Mouse (Mus musculus): ENCODE data around the gene Lrrc26. TPM values are rescaled to one million over a fixed set of nuclear protein-coding genes. Genes with fewer than 3 reads are reported as not detected.
"Not testable (repeated sequence)": the region's sequence is repeated elsewhere in the genome, so short reads cannot be mapped to it uniquely, and the experiment has no call there.

Gene Lrrc26
- polyA plus RNA-seq, 1 experiment from 2014 or later = 0.22 TPM

GRCm38 (mm10) chr2:25257250-25257649, 32.5 kb upstream of the Lrrc26 start:
- not testable (repeated sequence) for H3K4me2 ChIP-seq; H3K27me3 ChIP-seq; H3K27ac ChIP-seq; H3K4me3 ChIP-seq; H3K9ac ChIP-seq; H3K9me3 ChIP-seq; ATAC-seq (ENCODE audit: insufficient number of reproducible peaks, insufficient read depth, low FRiP score, low TSS enrichment, low read depth); H3K36me3 ChIP-seq
- H3K4me1 ChIP-seq = peaks cover 17% of the 10 kb centered on the region
- WGBS = 84% methylated on average over 5 of the region's 5 CpGs

DNA sequence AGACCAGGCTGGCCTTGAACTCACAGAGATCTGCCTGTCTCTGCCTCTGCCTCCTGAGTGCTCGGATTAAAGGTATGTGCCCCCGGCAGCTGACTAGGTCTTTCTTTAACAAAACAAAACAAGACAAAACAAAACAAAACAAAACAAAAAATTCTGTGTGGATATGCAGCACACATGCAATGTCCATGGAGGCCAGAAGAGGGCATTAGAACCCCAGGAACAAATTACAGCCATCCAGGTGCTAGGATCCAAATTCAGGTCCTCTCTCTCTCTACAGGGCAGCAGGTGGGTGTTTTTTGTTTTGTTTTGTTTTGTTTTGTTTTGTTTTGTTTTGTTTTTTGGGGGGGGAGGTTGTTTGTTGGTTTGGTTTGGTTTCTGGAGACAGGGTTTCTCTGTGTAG, 30.8 kb upstream of the Lrrc26 start:
- H3K36me3 ChIP-seq = no peaks in the 10 kb centered on the region
- H3K9ac ChIP-seq = no peak overlapping the region
- peaks cover 11% of the 10 kb centered on the region for H3K27me3 ChIP-seq
- no peak for ATAC-seq (ENCODE audit: insufficient number of reproducible peaks, insufficient read depth, low FRiP score, low TSS enrichment, low read depth)
- H3K4me3 ChIP-seq = no peak overlapping the region
- H3K27ac ChIP-seq = no peak overlapping the region
- H3K4me2 ChIP-seq = no peak overlapping the region
- H3K9me3 ChIP-seq = no peaks in the 10 kb centered on the region
- H3K4me1 ChIP-seq = peaks cover 27% of the 10 kb centered on the region
- WGBS = 55% methylated on average over 2 of the region's 2 CpGs

DNA sequence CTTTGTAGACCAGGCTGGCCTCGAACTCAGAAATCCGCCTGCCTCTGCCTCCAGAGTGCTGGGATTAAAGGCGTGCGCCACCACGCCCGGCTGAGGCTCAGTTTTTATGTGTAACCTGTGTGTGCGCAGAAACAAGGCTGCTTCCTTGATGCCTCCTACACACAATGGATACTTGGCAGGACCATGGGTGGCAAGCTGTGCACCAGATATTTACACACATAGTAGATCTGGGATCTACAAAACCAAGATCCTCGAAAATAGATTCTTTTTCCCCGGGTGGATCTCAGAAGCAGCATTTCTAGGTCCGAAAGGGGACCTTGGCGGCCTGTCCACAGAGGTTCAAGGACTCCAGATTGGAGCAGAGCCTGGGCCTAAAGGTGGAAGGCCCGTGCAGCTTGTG, 27.8 kb upstream of the Lrrc26 start:
- H3K36me3 ChIP-seq = no peaks in the 10 kb centered on the region
- no peak for ATAC-seq (ENCODE audit: insufficient number of reproducible peaks, insufficient read depth, low FRiP score, low TSS enrichment, low read depth)
- H3K27me3 ChIP-seq = peaks cover 21% of the 10 kb centered on the region
- 50% methylated on average over 12 of the region's 12 CpGs for WGBS
- peak overlapping the region; percentile 79 for H3K4me3 ChIP-seq
- peaks cover 41% of the 10 kb centered on the region for H3K4me1 ChIP-seq
- H3K9ac ChIP-seq = peak overlapping the region; percentile 77
- H3K9me3 ChIP-seq = no peaks in the 10 kb centered on the region
- peak overlapping the region; percentile 99 for H3K4me2 ChIP-seq
- no peak overlapping the region for H3K27ac ChIP-seq

DNA sequence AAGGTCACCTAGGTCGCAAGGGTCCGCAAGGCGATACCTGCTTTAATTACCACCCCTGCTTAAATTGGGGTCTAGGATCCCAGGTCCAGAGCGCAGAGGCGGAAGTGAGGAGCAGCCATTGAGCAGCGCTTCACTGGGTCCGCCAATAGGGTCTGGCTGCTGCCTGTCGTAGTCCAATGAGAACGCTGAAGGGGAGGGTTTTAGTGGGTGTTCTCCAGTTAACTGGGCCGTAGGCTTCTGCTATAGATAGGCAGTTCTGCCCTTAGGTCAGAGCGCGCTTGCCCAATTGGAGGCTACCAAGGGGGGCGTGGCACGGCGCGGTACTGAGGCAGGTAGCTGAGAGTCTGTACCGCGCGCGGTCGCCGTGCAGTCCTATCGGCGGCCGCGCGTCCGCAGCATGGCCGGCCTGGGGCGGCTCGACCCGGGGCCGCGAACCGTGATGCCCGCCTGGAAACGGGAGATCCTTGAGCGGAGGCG, 27.4 kb upstream of the Lrrc26 start, which contains the start of gene Tprn:
Tprn (plus strand) TSS at position 328 of the 477 bp plus-strand sequence.
- peak; percentile 98 for ATAC-seq (ENCODE audit: insufficient number of reproducible peaks, insufficient read depth, low FRiP score, low TSS enrichment, low read depth)
- peak within 1 kb of the TSS; percentile 79 for H3K4me3 ChIP-seq
- H3K9ac ChIP-seq = peak within 1 kb of the TSS; percentile 77
- no peak within 1 kb of the TSS; the same call in 1 of the 2 replicates for H3K27ac ChIP-seq
- peaks cover 40% of the 10 kb centered on the region for H3K4me1 ChIP-seq
- peaks cover 21% of the 10 kb centered on the region for H3K27me3 ChIP-seq
- H3K9me3 ChIP-seq = no peaks in the 10 kb centered on the region
- 0 out of 2 replicates have a peak, but pooled peaks cover 3% of the 10 kb centered on the region for H3K36me3 ChIP-seq
- under 1% methylated on average over 39 of the region's 39 CpGs for WGBS
- H3K4me2 ChIP-seq = peak within 1 kb of the TSS; percentile 99

DNA sequence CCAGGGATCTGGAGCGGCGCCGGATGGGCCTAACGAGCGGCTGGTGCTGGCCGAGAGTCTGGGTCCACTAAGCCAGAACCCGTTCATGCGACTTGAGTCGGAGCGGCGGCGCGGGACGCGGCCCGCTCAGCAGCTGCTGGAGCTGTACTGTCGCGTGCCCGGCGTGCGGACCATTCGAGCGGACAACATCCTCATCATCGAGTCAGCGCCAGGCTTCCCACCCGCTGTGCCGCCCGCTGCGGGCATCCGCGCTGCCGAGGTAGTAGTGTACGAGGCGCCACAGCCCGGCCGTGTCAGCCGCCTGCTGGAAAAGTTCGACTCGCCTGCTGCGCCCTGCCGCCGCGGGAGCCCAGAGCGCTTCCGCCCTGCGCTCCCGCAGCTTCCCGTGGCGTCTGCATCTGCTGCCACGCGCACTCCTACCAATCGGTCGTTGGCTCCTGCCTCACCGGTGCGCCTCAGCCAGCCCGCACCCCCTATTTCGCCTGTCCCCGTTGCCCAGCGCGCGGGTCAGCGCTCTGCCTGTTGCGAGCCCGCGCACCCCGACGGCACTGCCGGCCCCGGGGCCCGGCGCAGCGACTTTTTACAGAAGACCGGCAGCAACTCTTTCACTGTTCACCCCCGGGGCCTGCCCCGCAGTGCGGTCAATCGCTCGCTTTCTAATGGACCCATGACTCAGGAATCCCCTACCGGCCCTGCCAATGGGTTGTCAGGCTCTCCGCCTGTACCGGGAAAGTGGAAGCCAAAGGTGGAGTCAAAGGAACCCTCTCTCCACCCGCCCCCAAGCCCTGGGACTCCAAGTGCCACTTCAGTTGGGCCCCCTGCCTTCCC, 26.7 kb upstream of the Lrrc26 start:
- H3K9ac ChIP-seq = peak overlapping the region; percentile 77
- H3K4me1 ChIP-seq = peaks cover 40% of the 10 kb centered on the region
- 0 out of 2 replicates have a peak, but pooled peaks cover 10% of the 10 kb centered on the region for H3K36me3 ChIP-seq
- ATAC-seq (ENCODE audit: insufficient number of reproducible peaks, insufficient read depth, low FRiP score, low TSS enrichment, low read depth) = no peak; the same call in 1 of the 2 replicates
- peaks cover 21% of the 10 kb centered on the region for H3K27me3 ChIP-seq
- peak overlapping the region; percentile 79 for H3K4me3 ChIP-seq
- under 1% methylated on average over 82 of the region's 82 CpGs for WGBS
- H3K27ac ChIP-seq = no peak overlapping the region; the same call in 1 of the 2 replicates
- H3K4me2 ChIP-seq = peak overlapping the region; percentile 99
- H3K9me3 ChIP-seq = no peaks in the 10 kb centered on the region

- peaks cover 40% of the 10 kb centered on the region for H3K4me1 ChIP-seq
- peak overlapping the region; percentile 77 for H3K9ac ChIP-seq
- H3K27me3 ChIP-seq = peaks cover 21% of the 10 kb centered on the region
- H3K36me3 ChIP-seq = peaks cover 11% of the 10 kb centered on the region; the same call in 1 of the 2 replicates
- 18% methylated on average over 12 of the region's 12 CpGs for WGBS
- H3K9me3 ChIP-seq = no peaks in the 10 kb centered on the region
- peak overlapping the region; percentile 79 for H3K4me3 ChIP-seq
- peak overlapping the region; percentile 99 for H3K4me2 ChIP-seq
- no peak for ATAC-seq (ENCODE audit: insufficient number of reproducible peaks, insufficient read depth, low FRiP score, low TSS enrichment, low read depth)
- H3K27ac ChIP-seq = no peak overlapping the region
Measured at GRCm38 (mm10) chr2:25263623-25264285, 26.0 kb upstream of the Lrrc26 start.

DNA sequence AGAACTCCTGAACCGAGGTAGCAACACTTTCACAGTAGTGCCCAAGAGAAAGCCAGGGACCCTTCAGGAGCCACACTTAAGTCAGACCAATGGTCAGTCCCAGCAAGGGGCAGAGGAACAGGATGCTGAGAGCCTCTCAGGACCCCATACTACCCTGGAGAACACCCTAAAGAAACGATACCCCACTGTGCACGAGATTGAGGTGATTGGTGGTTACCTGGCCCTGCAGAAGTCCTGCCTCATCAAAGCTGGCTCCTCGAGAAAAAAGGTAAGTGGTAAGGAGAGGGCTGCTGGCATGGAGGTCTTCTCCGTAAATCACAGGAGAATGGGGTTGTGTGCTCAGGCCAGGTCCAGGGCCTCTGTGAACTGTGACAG, 25.4 kb upstream of the Lrrc26 start:
- Histone ChIP-seq H3K9ac (peak overlapping the region; percentile 77), H3K4me3 (peak overlapping the region; percentile 79; the same call in 1 of the 2 replicates), H3K36me3 (peaks cover 17% of the 10 kb centered on the region), H3K4me1 (peaks cover 40% of the 10 kb centered on the region), H3K9me3 (no peaks in the 10 kb centered on the region), H3K27me3 (peaks cover 21% of the 10 kb centered on the region), H3K4me2 (peak overlapping the region; percentile 99), H3K27ac (no peak overlapping the region)
- 76% methylated on average over 5 of the region's 5 CpGs for WGBS
- no peak for ATAC-seq (ENCODE audit: insufficient number of reproducible peaks, insufficient read depth, low FRiP score, low TSS enrichment, low read depth)

GRCm38 (mm10) chr2:25264851-25265250, 24.9 kb upstream of the Lrrc26 start:
- Histone ChIP-seq H3K36me3 (peaks cover 22% of the 10 kb centered on the region), H3K4me1 (peaks cover 40% of the 10 kb centered on the region), H3K4me3 (no peak overlapping the region), H3K27ac (no peak overlapping the region), H3K9me3 (no peaks in the 10 kb centered on the region), H3K9ac (peak overlapping the region; percentile 77), H3K4me2 (peak overlapping the region; percentile 99), H3K27me3 (peaks cover 21% of the 10 kb centered on the region)
- ATAC-seq (ENCODE audit: insufficient number of reproducible peaks, insufficient read depth, low FRiP score, low TSS enrichment, low read depth) = no peak
- 61% methylated on average over 3 of the region's 3 CpGs for WGBS

- Histone ChIP-seq H3K9ac (peak overlapping the region; percentile 77), H3K9me3 (no peaks in the 10 kb centered on the region), H3K4me1 (peaks cover 45% of the 10 kb centered on the region), H3K4me2 (peak overlapping the region; percentile 24), H3K27me3 (peaks cover 21% of the 10 kb centered on the region), H3K27ac (no peak overlapping the region), H3K4me3 (0 out of 2 replicates have a peak overlapping the region, but pooled peaks have one; percentile 9), H3K36me3 (peaks cover 34% of the 10 kb centered on the region)
- 68% methylated on average over 6 of the region's 6 CpGs for WGBS
- ATAC-seq (ENCODE audit: insufficient number of reproducible peaks, insufficient read depth, low FRiP score, low TSS enrichment, low read depth) = no peak
Measured at GRCm38 (mm10) chr2:25265897-25266656, 23.6 kb upstream of the Lrrc26 start.

DNA sequence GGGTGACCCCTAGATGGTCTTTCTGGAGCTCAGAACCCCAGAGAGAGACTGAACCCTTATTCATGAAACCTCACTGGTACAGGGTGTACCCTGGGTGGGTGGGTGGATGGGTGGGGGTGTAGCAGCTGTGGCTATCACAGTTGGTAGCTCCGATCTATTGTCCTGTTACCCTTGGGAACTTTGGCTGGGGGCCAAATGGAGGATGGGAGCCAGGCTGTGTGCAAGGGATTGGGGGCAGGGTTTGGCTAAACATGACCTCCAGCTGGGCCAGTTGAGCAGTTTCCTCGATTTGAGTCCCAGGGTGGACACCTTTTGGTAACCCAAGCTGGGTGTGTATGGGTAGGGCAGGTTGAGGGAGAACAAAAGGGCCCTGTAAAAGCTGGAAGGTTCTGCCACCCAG, 23.0 kb upstream of the Lrrc26 start:
- peaks cover 21% of the 10 kb centered on the region for H3K27me3 ChIP-seq
- no peak overlapping the region for H3K4me3 ChIP-seq
- ATAC-seq (ENCODE audit: insufficient number of reproducible peaks, insufficient read depth, low FRiP score, low TSS enrichment, low read depth) = no peak
- peaks cover 34% of the 10 kb centered on the region for H3K36me3 ChIP-seq
- H3K4me1 ChIP-seq = peaks cover 51% of the 10 kb centered on the region
- no peaks in the 10 kb centered on the region for H3K9me3 ChIP-seq
- no peak overlapping the region for H3K4me2 ChIP-seq
- 54% methylated on average over 2 of the region's 2 CpGs for WGBS
- H3K27ac ChIP-seq = no peak overlapping the region
- H3K9ac ChIP-seq = peak overlapping the region; percentile 77; the same call in 1 of the 2 replicates

GRCm38 (mm10) chr2:25267241-25267640, 22.5 kb upstream of the Lrrc26 start:
- Histone ChIP-seq H3K9me3 (no peaks in the 10 kb centered on the region), H3K4me2 (no peak overlapping the region), H3K27ac (no peak overlapping the region), H3K4me1 (peaks cover 51% of the 10 kb centered on the region), H3K4me3 (no peak overlapping the region), H3K9ac (0 out of 2 replicates have a peak overlapping the region, but pooled peaks have one; percentile 46), H3K36me3 (peaks cover 34% of the 10 kb centered on the region), H3K27me3 (peaks cover 21% of the 10 kb centered on the region)
- no peak for ATAC-seq (ENCODE audit: insufficient number of reproducible peaks, insufficient read depth, low FRiP score, low TSS enrichment, low read depth)
